Mouse (Mus musculus) hindbrain, embryonic 14.5 days (tissue): ENCODE data around the gene Slc50a1. TPM values are rescaled to one million over a fixed set of nuclear protein-coding genes. Genes with fewer than 3 reads are reported as not detected.

Experiments
- ATAC-seq: fragments of 200-750 bp; cut with Nextera tagmentation; 2 replicates; pipeline ENCODE4 v1.8.0; 2017; ENCODE audit warnings: moderate number of reproducible peaks, mild to moderate bottlenecking, moderate TSS enrichment, moderate library complexity; ENCODE audit not compliant: low FRiP score
- DNase-seq: peaks from one replicate; pipeline ENCODE4 v3.0.0-alpha.2; 2015; ENCODE audit warnings: low spot score
- H3K27ac ChIP-seq: fragments of 300-500 bp; sonication (generic); 2 replicates; pipeline ENCODE4 v1.5.1; 2014; ENCODE audit warnings: mild to moderate bottlenecking, moderate library complexity
- H3K27me3 ChIP-seq: fragments of 300-500 bp; sonication (generic); 2 replicates; pipeline ENCODE4 v1.6.1; 2014; ENCODE audit warnings: mild to moderate bottlenecking, low read length, mixed read lengths; ENCODE audit not compliant: control insufficient read depth, insufficient read depth
- H3K36me3 ChIP-seq: fragments of 300-500 bp; sonication (generic); replicated peaks from 2 replicates; pipeline ENCODE4 v1.6.1; 2014; ENCODE audit not compliant: control insufficient read depth, insufficient read depth
- H3K4me1 ChIP-seq: fragments of 300-500 bp; sonication (generic); replicated peaks from 2 replicates; pipeline ENCODE4 v1.6.1; 2014; ENCODE audit warnings: antibody characterized with exemption, low read length, mixed read lengths; ENCODE audit not compliant: control insufficient read depth, insufficient read depth
- H3K4me2 ChIP-seq: fragments of 300-500 bp; sonication (generic); replicated peaks from 2 replicates; pipeline ENCODE4 v1.6.1; 2014; ENCODE audit warnings: mild to moderate bottlenecking, moderate library complexity
- H3K4me3 ChIP-seq: fragments of 300-500 bp; sonication (generic); replicated peaks from 2 replicates; pipeline ENCODE4 v1.5.1; 2014; ENCODE audit warnings: mild to moderate bottlenecking, low read length
- H3K9ac ChIP-seq: fragments of 300-500 bp; sonication (generic); 2 replicates; pipeline ENCODE4 v1.6.1; 2014
- H3K9me3 ChIP-seq: fragments of 300-500 bp; sonication (generic); 2 replicates; pipeline ENCODE4 v1.6.1; 2016; ENCODE audit warnings: low read length; ENCODE audit not compliant: control insufficient read depth
- WGBS: fragments of 180-500 bp; shearing (Covaris S2); extraction: QIAGEN DNeasy Blood & Tissue Kit; methylation state at CpG from one replicate; pipeline ENCODE4 v1.1.7; 2014; 5-methylcytosine and 5-hydroxymethylcytosine counted together
- polyA plus RNA-seq: library from polyadenylated mRNA; unstranded; fragments of >200 nt; fragmentation: Nextera tagmentation; extraction: Ambion mirVana; gene quantifications from 2 replicates; pipeline ENCODE4 v1.2.1, GENCODE M21; 2014

Slc50a1 gene
- polyA plus RNA-seq, 1 experiment from 2014 or later, result 38.8 TPM

DNA sequence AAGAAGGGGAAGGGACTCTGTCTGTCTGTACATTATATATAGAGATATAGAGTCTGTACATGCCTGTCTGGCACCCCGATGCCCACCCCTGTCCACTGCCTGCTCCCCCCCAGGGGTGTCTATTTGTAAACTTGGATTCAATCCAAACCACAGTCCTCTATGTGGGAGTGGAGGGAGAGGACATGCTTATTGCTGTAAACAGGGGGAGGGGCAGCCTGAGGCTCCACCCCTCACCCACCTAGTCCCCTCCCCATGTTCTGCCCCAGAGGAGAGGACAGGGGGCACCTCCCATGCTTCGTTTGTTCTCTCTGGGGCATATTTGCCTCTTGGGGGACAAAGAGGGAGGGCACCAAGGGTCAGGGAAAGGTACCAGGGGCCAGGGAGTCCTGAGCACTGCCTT is 44.4 kb upstream of the Slc50a1 start:
- ATAC-seq, result no peak
- Histone ChIP-seq H3K4me1 (peaks cover 24% of the 10 kb centered on the region; the same call in 1 of the 2 replicates), H3K9ac (no peak overlapping the region), H3K27ac (no peak overlapping the region), H3K36me3 (peaks cover 30% of the 10 kb centered on the region), H3K4me2 (no peak overlapping the region), H3K27me3 (peaks cover 12% of the 10 kb centered on the region; the same call in 1 of the 2 replicates), H3K4me3 (no peak overlapping the region), H3K9me3 (no peaks in the 10 kb centered on the region)
- DNase-seq, result no peak
- WGBS, result 45% methylated on average over 2 of the region's 2 CpGs

DNA sequence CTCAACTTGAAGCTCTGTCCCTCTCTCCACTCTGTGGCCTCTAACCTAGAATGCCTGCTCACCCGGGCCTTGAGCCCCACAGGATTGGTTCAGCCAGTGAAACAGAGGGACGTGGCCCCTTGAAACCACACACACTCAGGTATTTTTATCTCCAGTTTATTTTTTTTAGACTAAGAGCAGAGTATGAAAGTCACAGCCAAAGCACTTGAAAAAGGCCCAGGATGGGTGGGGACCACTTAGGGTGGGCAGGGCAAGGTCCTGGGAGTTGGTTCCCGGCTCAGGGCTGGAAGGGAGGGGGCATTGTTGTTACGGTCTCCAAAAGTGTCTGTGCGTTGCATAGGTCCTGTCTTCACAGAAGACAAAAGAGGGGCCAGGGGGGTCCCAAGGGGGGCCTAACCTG is 44.0 kb upstream of the Slc50a1 start:
- Histone ChIP-seq H3K36me3 (peaks cover 30% of the 10 kb centered on the region), H3K27ac (no peak overlapping the region), H3K4me2 (no peak overlapping the region), H3K27me3 (peaks cover 12% of the 10 kb centered on the region; the same call in 1 of the 2 replicates), H3K4me3 (no peak overlapping the region), H3K4me1 (peaks cover 20% of the 10 kb centered on the region; the same call in 1 of the 2 replicates), H3K9me3 (no peaks in the 10 kb centered on the region), H3K9ac (no peak overlapping the region)
- 68% methylated on average over 5 of the region's 5 CpGs for WGBS
- ATAC-seq, result no peak
- no peak for DNase-seq

DNA sequence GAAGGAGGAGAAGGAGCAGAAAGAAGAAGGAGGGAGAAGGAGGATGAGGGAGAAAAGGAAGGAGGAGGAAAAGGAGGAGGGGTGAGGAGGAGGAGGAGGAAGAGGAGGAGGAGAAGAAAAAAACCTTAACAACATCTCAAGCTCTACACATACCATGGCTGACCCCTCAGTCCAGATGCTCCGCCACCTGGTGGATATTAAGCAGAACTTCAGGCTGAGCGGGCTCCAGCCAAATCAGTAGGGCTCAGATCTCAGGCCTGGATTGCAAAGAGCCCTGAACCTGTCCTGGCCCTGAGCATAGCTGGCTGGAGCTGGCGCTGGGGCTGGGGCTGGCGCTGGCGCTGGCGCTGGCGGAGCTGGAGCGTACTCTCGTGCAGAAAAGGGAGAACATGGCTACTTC is 37.7 kb upstream of the Slc50a1 start:
- no peak overlapping the region for H3K27ac ChIP-seq
- no peaks in the 10 kb centered on the region for H3K4me1 ChIP-seq
- no peak overlapping the region for H3K9ac ChIP-seq
- H3K36me3 ChIP-seq, result peaks cover 5% of the 10 kb centered on the region; the same call in 1 of the 2 replicates
- 4% methylated on average over 9 of the region's 9 CpGs for WGBS
- ATAC-seq, result peak; percentile 84
- no peaks in the 10 kb centered on the region for H3K27me3 ChIP-seq
- DNase-seq, result peak; percentile 85
- no peak overlapping the region for H3K4me2 ChIP-seq
- H3K9me3 ChIP-seq, result no peaks in the 10 kb centered on the region
- H3K4me3 ChIP-seq, result no peak overlapping the region

DNA sequence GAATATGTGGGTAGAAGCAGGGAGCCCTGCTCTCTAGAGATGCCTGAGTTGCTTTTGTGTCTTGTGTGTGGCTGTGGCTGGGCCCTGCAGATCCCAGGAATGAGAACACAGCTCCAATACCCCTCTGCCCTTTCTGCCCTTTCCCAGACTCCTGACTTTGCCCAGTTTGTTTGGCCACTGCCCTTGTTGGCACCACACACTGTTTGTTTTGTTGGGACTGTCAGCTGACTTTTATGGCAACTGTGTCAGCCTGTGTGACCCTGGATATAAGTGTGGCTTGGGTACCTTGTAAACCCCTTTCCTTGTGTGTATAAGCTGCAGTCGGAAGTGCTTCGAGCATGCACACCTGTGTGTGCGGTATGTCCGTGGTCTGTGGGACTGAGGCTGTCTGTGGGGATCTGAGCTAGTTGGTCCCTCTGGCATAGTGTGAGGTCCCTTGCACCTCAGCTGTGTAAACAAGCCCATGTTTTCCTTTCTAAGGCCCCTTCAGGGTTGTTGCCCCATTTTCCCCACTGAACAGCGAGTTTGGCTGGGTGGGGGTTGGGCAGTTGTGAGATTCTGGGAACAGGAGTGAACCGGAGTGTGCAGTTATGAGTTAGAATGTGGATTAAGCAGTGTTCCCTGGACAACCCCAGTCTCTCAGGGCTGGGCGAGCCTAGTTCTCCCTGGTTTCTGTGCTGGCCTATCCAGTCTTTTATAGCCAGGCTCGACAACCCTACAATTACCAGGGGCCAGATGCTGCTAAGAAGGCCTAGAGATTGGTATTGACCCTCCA is 35.4 kb upstream of the Slc50a1 start:
- ATAC-seq, result no peak
- no peaks in the 10 kb centered on the region for H3K4me1 ChIP-seq
- no peak overlapping the region for H3K4me2 ChIP-seq
- H3K36me3 ChIP-seq, result no peaks in the 10 kb centered on the region
- no peak overlapping the region for H3K9ac ChIP-seq
- DNase-seq, result no peak
- no peak overlapping the region for H3K27ac ChIP-seq
- H3K9me3 ChIP-seq, result no peaks in the 10 kb centered on the region
- no peak overlapping the region for H3K4me3 ChIP-seq
- no peaks in the 10 kb centered on the region for H3K27me3 ChIP-seq
- 80% methylated on average over 8 of the region's 8 CpGs for WGBS

DNA sequence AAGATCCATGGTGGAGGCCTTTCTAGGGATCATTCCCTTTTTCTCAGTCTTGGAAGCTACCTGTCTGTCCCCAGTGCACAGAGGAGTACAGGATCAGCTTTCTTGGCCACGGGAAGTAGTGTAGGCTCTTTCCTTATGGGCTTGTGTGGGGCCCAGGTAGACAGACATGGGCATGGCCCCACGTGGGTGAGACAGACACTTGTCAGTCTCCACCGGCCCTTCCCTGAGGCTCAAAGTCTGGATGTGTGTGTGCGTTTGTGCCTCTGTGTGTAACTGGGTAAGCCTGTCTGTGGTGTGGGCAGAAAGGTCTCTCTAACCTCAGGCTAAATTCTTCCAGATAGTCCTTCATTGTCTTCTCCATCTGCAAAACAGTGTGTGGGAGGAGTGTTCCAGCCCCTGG is 34.7 kb upstream of the Slc50a1 start:
- no peak overlapping the region for H3K4me2 ChIP-seq
- no peak overlapping the region for H3K4me3 ChIP-seq
- H3K4me1 ChIP-seq, result no peaks in the 10 kb centered on the region
- WGBS, result 78% methylated on average over 4 of the region's 4 CpGs
- H3K9me3 ChIP-seq, result no peaks in the 10 kb centered on the region
- H3K9ac ChIP-seq, result no peak overlapping the region
- H3K36me3 ChIP-seq, result no peaks in the 10 kb centered on the region
- H3K27me3 ChIP-seq, result peaks cover 5% of the 10 kb centered on the region; the same call in 1 of the 2 replicates
- H3K27ac ChIP-seq, result no peak overlapping the region
- DNase-seq, result no peak
- no peak for ATAC-seq

DNA sequence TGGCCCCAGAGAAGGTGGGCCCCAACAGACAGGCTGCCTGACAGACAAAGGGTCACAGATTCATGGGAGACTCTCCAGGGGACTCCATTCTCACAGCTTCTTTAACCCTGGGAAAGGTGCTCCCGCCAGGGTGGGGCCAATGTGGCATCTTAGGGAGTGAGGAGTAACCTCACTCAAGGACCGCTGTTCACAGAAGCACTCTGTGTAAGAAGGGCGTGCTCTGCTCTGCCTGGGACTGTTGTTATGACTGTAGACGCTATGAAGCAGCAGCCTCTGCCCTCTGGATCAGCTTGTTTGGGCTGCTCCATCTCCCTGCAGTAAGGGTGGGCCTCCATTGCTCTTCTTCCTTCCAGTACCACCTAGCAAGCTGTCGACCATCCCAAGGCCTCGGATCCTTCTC is 34.1 kb upstream of the Slc50a1 start:
- no peaks in the 10 kb centered on the region for H3K9me3 ChIP-seq

DNA sequence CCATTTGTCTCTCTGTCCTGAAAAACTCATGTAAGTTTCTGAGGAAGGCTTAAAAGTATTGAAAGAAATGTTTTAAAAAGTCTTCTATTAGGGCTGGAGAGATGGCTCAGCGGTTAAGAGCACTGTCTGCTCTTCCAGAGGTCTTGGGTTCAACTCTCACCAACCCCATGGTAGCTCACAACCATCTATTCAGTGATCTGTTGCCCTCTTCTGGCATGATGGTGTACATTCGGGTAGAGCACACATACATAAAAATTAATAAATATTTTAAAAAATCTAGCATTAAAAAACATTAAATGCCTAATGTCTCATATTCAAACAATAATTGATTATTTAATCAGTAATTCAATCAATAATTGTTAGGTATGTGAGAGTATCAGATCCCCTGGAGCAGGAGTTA is 30.1 kb upstream of the Slc50a1 start:
- Histone ChIP-seq H3K4me3 (no peak overlapping the region), H3K36me3 (no peaks in the 10 kb centered on the region), H3K27me3 (peaks cover 7% of the 10 kb centered on the region; the same call in 1 of the 2 replicates), H3K4me1 (no peaks in the 10 kb centered on the region), H3K9ac (no peak overlapping the region), H3K9me3 (no peaks in the 10 kb centered on the region), H3K27ac (no peak overlapping the region), H3K4me2 (no peak overlapping the region)
- no peak for DNase-seq
- ATAC-seq, result no peak
- WGBS, result 65% methylated on average over 2 of the region's 2 CpGs

More for the DNA sequence above, 34.1 kb upstream of the Slc50a1 start:
- DNase-seq (no peak), ATAC-seq (no peak)
- WGBS, result 58% methylated on average over 6 of the region's 6 CpGs
- Histone ChIP-seq H3K4me1 (no peaks in the 10 kb centered on the region), H3K4me3 (no peak overlapping the region), H3K27me3 (peaks cover 7% of the 10 kb centered on the region; the same call in 1 of the 2 replicates), H3K9ac (no peak overlapping the region), H3K36me3 (no peaks in the 10 kb centered on the region), H3K27ac (no peak overlapping the region), H3K4me2 (no peak overlapping the region)

DNA sequence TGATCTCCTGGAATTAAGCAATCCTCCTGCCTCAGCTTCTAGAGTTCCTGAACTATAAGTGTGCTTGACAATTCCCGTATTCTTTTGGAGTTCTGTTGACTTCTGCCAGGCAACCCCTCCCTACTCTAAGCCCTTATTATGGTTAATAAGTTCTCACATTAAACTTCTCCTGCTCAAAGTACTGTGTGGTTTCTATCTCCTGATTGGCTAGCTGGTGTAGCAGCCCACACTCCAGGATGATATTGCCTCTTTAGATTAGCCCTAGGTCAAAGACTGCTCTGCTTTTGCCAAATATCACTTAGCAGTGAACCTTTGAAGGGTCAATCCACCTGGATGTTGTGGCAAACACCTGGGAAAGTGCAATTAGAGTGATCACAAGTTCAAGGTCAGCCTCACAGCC is 29.7 kb upstream of the Slc50a1 start:
- H3K27ac ChIP-seq, result no peak overlapping the region
- H3K4me2 ChIP-seq, result peak overlapping the region; percentile 40
- DNase-seq (no peak), ATAC-seq (no peak)
- H3K4me3 ChIP-seq, result peak overlapping the region; percentile 17; the same call in 1 of the 2 replicates
- peaks cover 7% of the 10 kb centered on the region; the same call in 1 of the 2 replicates for H3K27me3 ChIP-seq
- no peaks in the 10 kb centered on the region for H3K4me1 ChIP-seq
- H3K9me3 ChIP-seq, result no peaks in the 10 kb centered on the region
- no peaks in the 10 kb centered on the region for H3K36me3 ChIP-seq
- 0 out of 2 replicates have a peak overlapping the region, but pooled peaks have one; percentile 34 for H3K9ac ChIP-seq
- 71% methylated on average over 1 of the region's 1 CpGs for WGBS

DNA sequence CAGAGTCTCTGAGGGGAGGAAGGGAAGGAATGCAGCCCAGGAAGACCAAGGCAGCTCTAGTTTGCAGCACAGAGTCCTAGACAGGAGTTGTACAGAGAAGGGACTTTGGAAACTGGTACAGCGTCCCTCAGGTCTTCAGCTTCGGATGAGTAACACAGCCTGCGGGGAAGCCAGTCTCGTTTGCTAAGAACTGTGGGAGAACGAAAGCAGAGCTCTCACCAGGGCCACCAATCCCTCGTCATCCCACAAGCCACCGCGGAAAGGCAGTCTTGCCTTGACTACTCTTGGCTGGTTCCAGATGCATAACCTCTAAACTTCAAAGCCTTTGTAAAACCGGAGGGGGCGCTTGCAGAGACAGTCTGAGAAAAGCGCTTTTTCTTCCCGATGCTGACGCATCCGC is 29.1 kb upstream of the Slc50a1 start:
- H3K9me3 ChIP-seq, result no peaks in the 10 kb centered on the region
- 0 out of 2 replicates have a peak overlapping the region, but pooled peaks have one; percentile 34 for H3K9ac ChIP-seq
- DNase-seq (no peak), ATAC-seq (no peak)
- no peaks in the 10 kb centered on the region for H3K36me3 ChIP-seq
- peak overlapping the region; percentile 40 for H3K4me2 ChIP-seq
- no peaks in the 10 kb centered on the region for H3K4me1 ChIP-seq
- peaks cover 7% of the 10 kb centered on the region; the same call in 1 of the 2 replicates for H3K27me3 ChIP-seq
- WGBS, result 3% methylated on average over 14 of the region's 14 CpGs
- H3K4me3 ChIP-seq, result peak overlapping the region; percentile 17
- H3K27ac ChIP-seq, result no peak overlapping the region
